Comparison of ENCODE assay signal across 13 mouse cellular contexts in genomic region chr8:12895535-12896150, GRCm38 (mm10). TPM values are rescaled to one million over a fixed set of nuclear protein-coding genes. Genes with fewer than 3 reads are reported as not detected.
DNase-seq lines count a peak whose midpoint lies in the region; TF ChIP-seq lines count a peak whose summit lies in the region.
"Had no signal": no experiment of that assay in that cellular context is flagged by ENCODE, and none has a peak within 500 bp of the region (broad histone marks: within the 10 kb centered on the region; RNA-seq: fewer than 3 reads in every experiment).

No protein-coding gene starts in this region.

- no peaks in the 10 kb centered on the region for H3K27me3 ChIP-seq in E14TG2a.4 (ENCODE audit: insufficient read depth, low read length)

- H3K36me3 ChIP-seq in E14TG2a.4 (ENCODE audit: insufficient read depth, low read length): peaks cover 23% of the 10 kb centered on the region
- H3K36me3 ChIP-seq: heart, embryonic 10.5 days; liver, embryonic 13.5 days had no signal

- TF ChIP-seq CTCF in left cerebral cortex, adult 2 months (IDR thresholded peaks at IDR 0.05): peak; percentile 39
- peak; percentile 67 for TF ChIP-seq CTCF in E14TG2a.4 (conservative IDR thresholded peaks at IDR 0.05; ENCODE audit: low read length)

- H3K27ac ChIP-seq in left cerebral cortex, adult 2 months: no peak overlapping the region
- H3K27ac ChIP-seq: heart, embryonic 10.5 days; hindbrain, embryonic 10.5 days; liver, embryonic 13.5 days had no signal

- H3K4me3 ChIP-seq in left cerebral cortex, adult 2 months: no peak overlapping the region
- peak overlapping the region; percentile 17; the same call in 1 of the 2 replicates for H3K4me3 ChIP-seq in E14TG2a.4 (replicated peaks; ENCODE audit: low read length)
- H3K4me3 ChIP-seq: erythroblast, embryonic 14.5 days; heart, embryonic 10.5 days; hindbrain, embryonic 10.5 days; liver, embryonic 13.5 days had no signal

- intact Hi-C loops in left cerebral cortex, adult 2 months (cut with DNase I): loop anchor here (2.0 to 10.0 kb wide), 4 partner anchors 31 to 319 kb away; partner anchors contain the start of genes Cul4a and Pcid2

- H3K9me3 ChIP-seq in E14TG2a.4 (ENCODE audit: low read length): no peaks in the 10 kb centered on the region
- H3K9me3 ChIP-seq: heart, embryonic 10.5 days; hindbrain, embryonic 10.5 days; liver, embryonic 13.5 days; megakaryocyte, embryonic 14.5 days had no signal

- peaks cover 55% of the 10 kb centered on the region for H3K4me1 ChIP-seq in E14TG2a.4 (replicated peaks; ENCODE audit: low read depth, low read length)
- H3K4me1 ChIP-seq: liver, embryonic 13.5 days had no signal

- peak; percentile 27 for DNase-seq in embryo, embryonic 10 days (ENCODE audit: low spot score)
- no peak for DNase-seq in embryo, embryonic 10.5 days (ENCODE audit: low spot score)
- no peak for DNase-seq in left cerebral cortex, adult 2 months (ENCODE audit: extremely low spot score in 1 of 2, low spot score in 2 of 2)
- no peak for DNase-seq in left cerebral cortex, adult 18-20 months (ENCODE audit: low spot score in 2 of 2)
- peak; percentile 35 to 58 for DNase-seq in cerebellum, postnatal 25 days
- DNase-seq in gastrocnemius, postnatal 10 days: no peak
- no peak for DNase-seq in frontal cortex, postnatal 10 days (ENCODE audit: low spot score in 2 of 2)
- DNase-seq: liver, embryonic 13.5 days had no signal

RNA-seq across cellular contexts. Expression of gene Mcf2l, which starts 22.0 kb away (rescaled TPM):
- 100 to 1,000 TPM; 235 to 280 TPM for total RNA-seq in left cerebral cortex, adult 2 months (2021)
- total RNA-seq in left cerebral cortex, adult 18-20 months (2021): 100 to 1,000 TPM; 239 to 243 TPM
- 10 to 100 TPM; 28.4 to 30.9 TPM for total RNA-seq in gastrocnemius, postnatal 10 days (2021)

Comparison
In these comparisons a context has a peak if more than half of its experiments do, and no peak if none do; other contexts are left out.
1. DNase-seq: peak in embryo, embryonic 10 days (single experiment) and cerebellum, postnatal 25 days (2 of 2); none in embryo, embryonic 10.5 days (single experiment), left cerebral cortex, adult 2 months (0 of 2), left cerebral cortex, adult 18-20 months (0 of 2), gastrocnemius, postnatal 10 days (single experiment) and frontal cortex, postnatal 10 days (0 of 2).
2. RNA of gene Mcf2l, which starts 22.0 kb away (total RNA-seq): 235 to 280 TPM in left cerebral cortex, adult 2 months and 239 to 243 TPM in left cerebral cortex, adult 18-20 months; 28.4 to 30.9 TPM in gastrocnemius, postnatal 10 days; every median in the first group is over 4 times any median in the second.